Mouse (Mus musculus): ENCODE measurements around the gene Galns. TPM values are rescaled to one million over a fixed set of nuclear protein-coding genes. Genes with fewer than 3 reads are reported as not detected.

The Galns gene
- polyA plus RNA-seq (2015; fragmentation: Nextera tagmentation; extraction: Ambion mirVana) = 10.5 and 11.7 TPM in 2 replicates

DNA sequence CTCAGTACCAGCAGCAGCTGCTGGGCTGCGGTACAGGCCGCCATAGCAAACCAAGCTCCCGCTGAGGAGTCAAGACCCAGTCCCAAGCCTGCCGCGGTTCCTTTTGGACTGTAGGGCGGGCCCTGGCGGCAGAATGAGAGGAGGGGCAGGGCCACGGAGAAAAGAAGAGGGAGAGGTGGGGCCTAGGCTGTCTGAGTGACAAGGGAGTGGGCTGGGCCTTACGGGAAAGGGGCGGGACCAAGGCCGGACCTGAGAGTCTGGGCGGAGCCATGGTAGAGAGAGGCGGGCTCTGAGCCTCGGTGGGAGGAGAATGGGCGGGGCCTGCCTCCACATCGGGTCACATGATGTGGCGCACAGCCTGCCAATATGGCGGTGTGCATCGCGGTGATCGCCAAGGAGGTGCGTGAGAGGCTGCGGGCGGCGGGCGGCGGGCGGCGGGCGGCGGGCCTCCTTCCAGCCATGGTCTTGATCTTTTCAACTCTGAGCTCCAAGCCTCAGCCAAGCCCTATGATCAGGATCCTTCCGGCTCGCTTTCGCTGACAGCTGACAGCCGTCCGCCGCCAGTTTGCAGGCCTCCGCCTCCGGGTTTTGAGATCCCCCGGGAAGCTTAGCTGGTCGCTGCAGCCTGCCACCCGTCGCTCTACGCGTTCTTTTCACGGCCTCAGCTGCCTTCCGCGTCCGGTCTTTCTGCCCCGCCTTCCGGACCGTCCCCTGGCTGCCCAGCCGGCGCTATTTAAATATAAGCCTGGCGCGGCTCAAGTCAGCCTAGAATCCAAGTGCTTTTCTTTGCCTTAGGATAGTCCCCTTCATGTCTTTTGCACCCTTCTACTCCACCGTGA, at the start of gene Galns, which contains the start of gene Trappc2l:
Gene Galns, minus strand, starts transcription at position 169 of the 839 bp plus-strand sequence.
Gene Trappc2l, plus strand, starts transcription at position 346 of the 839 bp plus-strand sequence.
- DNase-seq (ENCODE audit: low spot score) = peak; percentile 98

DNA sequence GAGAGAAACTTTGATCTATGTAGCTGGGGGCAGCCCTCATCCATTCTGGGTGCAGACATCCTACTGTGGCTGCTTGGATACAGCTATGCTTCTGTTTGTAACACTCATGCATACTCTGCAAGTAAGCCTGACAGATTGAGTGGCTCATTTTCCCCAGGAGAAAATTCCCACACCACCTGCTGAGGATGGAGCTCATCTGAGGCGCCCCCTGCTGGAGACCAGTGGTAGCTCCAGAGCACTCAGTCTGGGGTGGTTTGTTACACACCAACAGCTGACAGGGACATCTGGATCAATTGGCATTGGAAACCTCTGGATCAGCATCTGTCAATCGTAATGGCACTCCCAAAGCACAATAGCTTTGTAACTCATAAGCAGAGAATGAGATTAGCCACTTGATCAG, 48.8 kb upstream of the Galns start:
- DNase-seq (ENCODE audit: low spot score) = no peak

DNA sequence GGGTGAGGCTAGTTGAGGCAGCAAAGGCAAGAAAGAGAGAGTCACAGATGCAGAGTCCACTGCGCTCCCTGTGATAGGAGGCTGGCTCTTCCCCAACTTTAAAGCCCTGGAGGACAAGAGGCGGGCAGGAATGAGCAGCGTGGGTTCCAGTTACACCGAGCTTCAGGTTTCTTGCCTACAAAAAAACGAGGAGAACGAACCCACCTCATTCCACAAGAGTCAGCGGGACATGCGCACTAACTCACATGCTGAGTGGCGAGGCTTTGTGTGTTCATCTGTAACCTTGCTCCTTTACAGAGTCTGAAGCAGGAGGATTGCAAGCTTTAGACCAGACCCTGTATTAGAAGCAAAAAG, 47.5 kb upstream of the Galns start:
- no peak for DNase-seq (ENCODE audit: low spot score)

DNA sequence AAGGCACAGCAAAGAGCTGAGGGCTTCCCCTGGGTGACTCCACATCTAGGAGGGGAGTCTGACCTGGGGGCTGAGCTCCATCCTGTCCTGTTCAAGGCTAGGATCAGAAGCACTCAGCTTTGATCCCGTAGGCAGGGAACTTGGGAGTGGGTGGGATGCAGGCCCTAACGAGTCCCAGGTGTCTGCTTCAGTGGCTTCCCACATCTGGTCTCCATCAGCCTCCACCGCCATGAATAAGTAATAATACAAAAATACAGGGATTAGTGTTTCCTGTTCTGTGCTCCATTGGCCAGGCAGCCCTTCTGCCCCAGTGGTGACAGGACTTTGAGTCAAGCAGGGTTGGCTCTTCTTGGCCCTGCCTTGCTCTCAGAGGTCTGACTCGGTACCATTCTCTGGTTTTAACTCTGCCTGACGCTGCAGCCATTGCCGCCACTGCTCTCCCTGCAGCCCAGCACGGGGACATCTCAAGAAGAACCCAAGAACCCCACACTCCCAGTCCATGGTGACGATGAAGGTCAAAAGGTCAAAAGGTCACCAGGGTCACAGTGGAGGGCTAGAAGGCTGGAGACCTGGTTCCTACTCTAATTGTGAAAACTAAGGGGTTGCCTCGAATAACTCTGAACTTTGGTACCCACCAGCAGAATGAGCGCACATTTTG, 47.0 kb upstream of the Galns start:
- DNase-seq (ENCODE audit: low spot score) = no peak

DNA sequence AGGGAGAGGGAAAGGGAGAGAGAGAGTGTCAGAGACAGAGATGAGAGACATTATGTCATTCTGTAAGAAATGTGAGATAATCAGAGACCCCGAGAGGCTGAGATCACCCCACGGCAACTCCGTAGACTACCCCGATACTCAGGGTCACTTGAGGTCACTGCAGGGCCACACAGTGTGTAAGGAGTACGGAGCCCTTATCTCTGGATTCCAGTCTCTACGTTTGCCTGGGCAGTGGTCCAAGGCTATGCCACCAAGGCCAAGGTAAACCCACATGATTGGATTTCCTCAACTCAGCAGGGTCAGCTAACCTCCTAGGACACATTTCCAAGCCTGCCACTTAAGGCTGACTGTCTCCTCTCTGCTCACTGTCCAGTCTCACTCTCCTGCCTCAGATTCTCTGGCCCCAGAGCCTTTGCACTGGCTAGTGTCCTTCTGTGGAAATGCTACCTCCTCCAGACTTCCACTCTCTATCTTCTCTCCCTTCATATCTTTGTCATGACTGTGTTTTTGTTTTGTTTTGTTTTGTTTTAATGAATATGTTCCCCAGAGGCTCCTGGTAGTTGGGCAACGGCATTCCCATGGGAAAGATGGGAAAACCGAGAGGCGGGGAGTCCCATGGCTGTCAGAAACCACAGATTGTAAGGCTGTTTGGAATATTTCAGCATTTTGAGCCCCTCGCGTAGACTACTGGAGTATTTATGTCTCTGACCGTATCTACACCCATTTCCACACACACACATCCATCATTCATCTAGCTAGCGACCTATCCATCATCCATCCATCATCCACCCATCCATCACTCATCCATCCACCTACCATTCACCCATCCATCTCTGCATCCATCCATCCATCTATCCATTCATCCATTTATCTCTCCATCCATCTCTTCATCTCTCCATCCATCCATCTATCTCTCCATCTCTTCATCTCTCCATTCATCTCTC, 45.1 kb upstream of the Galns start:
- no peak for DNase-seq (ENCODE audit: low spot score)

DNA sequence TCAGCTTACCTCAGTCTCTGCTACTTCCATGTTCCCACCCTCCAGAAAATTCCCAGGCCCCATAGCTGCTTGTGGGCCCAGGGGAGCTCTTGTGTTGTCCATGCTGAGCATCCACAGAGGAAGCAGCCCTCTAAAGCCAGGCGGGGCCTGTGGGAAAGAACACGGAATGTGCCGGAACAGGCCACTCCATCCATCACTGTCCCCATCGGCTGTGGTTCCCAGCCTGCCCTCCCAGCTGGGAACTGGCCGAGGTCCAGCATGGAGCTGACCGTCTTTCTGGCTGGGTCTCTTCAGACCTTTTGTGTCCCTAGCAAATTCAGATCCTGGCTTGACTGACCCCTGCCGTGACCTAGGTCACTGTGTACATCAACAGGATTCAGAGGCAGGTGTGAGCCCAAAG, 43.5 kb upstream of the Galns start:
- DNase-seq (ENCODE audit: low spot score) = no peak

DNA sequence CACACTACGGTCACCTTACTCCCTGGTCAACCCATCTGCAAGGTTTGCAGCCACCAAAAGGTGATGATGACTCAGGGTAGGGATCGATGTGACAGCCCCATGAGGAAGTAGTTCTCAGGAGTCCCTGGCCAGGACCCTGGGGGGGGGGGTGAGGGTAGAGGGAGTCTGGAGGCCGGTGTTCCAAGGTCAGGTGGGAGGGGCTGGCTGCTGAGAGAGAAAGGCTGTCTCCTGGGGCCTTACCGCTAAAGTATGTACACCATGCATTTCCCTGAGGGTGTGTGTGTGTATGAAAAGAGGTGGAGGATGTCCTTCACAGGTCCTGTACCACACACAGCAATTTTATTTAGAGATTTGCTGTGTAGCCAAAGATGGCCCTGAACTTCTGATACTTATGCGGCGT, 41.4 kb upstream of the Galns start:
- DNase-seq (ENCODE audit: low spot score) = no peak

DNA sequence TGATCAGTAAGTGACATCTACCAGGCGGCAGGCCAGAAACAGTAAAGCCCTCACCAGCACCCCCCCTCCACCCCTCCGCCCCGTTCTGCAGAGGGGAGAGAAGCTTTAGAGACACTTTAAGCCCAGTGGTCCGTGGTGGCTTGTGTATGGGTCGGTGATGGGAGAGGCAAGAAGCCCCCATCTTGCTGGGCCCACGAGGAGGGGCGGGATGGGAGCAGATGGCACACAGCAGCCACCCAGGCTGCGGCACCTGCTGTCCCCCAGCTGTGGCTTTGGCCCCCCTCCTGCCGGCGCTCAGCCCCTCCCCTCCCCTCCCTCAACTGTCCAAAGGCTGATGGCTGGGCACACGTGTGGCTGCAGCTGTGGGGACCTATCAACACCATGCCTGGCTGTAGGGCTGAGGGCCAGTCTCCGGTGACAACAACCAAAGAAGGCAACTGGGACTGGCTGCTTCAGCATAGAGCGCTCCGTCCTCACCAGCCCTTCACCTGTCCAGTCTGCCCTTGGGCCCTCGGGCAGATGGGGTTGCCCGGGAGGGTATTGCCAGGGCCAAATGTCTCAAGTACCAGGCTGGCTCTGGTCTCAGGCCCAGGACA, 40.2 kb upstream of the Galns start:
- DNase-seq (ENCODE audit: low spot score) = no peak

DNA sequence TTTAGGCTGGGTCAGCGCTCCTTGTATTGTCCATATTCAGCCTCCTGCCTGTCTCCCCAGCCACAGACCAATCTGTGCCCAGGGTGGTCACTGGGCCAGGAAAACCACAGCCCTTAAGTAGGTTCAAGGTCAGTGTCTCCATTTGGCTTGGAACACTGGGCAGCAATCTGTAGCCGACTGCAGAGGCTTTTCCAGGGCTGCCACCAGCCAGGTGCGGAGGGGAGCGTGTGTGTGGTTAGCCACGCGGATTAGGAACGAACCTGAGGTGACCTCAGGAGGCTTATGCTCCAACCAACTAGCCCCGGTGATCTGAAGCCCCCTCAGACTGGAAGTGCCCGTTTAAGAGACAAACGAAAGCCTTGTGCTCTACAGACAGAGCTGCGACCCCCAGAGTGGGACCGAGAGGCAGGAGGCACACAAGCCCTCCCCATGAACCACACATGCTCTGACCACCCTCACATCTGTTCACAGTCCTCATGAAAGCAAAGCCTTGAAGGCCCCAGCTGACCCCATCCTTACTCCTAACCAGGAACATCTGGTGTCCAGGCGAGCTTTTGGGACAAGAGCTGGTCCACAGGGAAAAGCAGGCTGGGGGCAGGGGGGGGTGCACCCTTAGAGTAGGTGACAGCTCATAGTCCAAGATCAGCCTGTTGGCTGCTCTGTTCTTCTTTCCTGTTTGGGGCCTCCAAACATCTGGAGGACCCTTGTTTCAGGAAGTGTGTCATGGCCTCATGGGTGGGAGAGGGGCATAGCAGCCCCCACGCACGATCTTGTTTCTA, 37.1 kb upstream of the Galns start:
- DNase-seq (ENCODE audit: low spot score) = no peak

DNA sequence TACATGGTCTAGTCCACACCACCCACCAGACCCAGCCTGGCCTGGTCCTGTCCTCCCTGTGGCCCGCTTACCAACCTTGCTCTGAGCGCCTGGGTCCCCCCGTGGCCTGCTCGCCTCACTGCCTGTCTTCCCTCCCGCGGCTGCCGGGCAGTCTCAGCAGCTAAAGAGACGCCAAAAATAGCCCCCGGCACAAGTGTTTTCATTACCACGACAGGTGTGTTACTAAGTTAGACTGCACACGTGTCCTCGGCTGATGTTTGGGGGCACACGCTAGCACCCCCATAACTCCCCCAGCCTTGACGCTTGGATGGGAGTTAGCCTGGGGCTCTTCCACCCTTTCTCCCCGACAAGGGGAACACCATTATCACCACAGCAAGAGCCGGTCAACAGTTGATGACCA, 35.1 kb upstream of the Galns start:
- DNase-seq (ENCODE audit: low spot score) = no peak

DNA sequence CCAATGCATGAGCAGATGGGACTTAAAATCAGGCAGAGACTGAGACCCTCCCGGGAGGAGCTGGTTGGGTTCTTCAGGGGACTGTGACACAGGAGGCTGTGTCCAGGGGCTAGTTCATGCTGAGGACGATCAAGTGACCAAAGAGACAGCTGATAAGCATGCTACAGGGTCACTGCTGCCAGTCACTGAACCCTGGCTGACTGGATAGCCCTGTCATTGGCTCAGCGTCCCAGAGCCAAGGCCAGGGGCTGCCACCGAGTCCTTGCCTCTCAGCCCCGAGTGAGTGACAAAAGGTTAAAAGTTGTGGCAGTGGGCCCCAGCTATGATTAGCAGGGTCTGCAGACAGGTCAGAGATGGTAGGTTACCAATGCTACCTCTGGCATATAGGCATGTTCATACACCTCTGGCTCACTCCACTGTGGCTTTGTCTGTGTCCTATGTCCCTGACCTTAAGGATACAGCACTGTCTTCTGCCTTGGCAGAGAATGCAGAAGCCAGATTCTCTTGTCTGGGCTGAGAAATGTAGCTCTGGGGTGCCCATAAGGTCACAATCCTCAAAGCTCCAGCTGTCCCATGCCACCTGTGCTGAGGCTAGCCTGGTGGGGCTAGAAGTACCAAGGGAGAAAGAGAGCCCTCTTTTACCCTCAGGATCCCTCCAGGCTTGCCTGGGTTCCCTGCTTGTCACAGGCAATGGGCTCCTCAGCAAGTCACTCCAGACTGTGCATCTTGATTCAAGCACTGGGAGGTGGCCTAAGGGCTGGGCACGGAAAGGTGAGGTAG, 33.1 kb upstream of the Galns start:
- DNase-seq (ENCODE audit: low spot score) = no peak

DNA sequence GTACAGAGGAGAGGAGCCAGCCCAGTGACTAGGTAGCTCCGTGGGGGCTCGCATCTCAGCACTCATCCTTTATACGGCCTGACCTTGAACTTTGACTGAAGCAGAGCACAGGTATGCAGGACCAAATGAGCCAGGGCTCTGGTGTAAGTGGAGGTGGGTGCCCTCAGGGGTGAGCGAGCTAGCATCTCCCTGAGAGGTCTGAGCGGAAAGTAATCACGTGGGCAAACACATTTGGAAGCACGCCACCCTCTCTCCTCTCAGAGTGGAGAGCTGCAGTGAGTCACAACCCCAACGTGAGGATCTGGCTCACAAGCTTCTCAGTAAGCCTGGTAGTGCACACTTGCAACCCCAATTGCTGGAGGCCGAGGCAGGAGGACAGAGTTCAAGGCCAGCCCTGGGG, 30.8 kb upstream of the Galns start:
- no peak for DNase-seq (ENCODE audit: low spot score)

DNA sequence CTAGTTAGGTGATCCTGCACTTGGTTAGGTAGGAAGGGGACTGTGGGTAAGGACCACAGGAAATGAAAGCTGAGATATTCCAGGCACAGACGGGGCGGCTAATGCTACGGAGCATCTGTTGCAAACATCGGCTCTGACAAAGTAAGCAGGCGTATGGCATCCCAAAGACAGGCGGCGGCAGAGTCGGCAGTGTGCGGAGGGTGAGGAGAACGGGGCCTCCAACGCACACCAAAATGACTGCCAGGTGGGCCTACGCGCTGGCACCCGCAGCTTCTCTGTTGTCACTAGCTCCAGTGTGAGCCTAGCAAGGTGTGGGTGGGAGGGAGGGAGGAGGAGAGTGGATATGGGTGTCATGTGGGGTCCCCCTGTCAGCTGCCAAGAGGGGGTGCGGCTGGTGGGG, 30.1 kb upstream of the Galns start:
- no peak for DNase-seq (ENCODE audit: low spot score)

DNA sequence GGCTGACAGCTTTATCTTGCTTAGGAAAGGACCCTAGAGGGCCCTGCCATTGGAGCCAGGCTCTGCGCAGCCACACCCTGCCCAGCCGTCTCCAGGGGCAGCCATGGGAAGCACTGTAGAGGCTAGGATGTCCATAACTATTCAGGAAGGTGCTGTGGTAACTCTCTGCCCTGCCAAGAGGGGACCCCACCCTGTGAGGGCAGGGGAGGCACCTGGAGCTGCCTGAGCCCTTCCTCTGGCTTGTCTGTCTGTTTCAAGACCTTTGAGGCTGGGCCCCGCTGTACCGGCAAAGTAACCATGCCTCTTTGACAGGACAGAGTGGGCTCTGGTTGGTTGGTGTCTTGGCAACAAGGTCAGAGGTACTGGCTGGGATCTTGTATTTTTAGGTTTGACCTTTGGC, 29.6 kb upstream of the Galns start:
- no peak for DNase-seq (ENCODE audit: low spot score)

DNA sequence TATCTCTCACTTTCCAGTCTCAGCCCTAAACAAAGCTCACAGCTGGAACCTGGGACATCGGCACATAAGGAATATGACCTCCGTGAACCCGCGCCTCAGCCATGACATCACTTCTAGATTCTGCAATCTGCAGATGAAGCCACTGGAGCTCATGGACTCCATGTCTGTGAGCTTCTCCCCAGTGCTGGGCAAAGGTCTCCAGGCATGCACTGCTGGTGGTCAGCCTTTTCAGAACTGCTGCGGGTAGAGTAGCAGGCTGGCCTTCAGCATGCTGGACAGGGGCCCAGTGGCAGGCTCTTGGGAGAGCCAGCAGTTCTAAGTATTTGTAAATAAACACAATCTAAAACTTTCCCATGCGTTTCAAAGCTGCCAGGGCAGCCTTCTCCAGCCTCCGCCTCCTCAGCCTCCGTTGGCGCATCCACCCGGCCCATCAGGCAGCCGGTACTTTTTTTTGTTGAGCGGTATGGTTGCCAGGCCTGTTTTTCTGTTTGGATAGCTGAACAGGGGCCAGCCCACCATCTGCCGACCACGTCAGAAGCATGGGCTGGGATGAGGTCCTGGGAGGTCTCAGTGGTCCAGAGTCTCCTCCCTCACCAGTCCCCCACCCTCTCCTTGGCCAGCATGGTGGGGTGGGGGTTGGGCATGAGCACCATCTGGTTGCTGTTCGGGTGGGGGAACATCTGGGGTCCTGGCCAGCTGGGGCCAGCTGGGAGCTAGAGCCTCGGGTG, 28.4 kb upstream of the Galns start:
- no peak for DNase-seq (ENCODE audit: low spot score)

DNA sequence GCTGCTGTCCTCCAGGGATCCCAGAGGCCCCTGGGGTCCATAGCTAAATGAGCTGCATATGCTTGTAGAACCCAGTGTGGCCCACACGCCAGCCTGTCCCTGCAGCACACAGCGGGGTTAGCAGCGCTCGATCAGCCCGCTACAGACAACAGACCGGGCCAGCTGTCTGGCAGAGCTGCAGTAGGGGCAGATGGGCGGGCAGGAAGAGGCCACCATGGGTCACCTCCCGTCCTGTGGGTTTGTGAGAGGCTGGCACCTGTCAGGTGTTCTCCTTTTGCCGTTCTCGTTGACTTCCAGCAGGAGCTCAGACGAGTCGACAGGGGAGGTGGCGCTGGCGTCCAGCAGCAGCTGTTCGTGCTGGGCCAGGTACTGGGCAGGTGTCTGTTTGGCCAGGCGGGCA, 27.3 kb upstream of the Galns start:
- DNase-seq (ENCODE audit: low spot score) = no peak

DNA sequence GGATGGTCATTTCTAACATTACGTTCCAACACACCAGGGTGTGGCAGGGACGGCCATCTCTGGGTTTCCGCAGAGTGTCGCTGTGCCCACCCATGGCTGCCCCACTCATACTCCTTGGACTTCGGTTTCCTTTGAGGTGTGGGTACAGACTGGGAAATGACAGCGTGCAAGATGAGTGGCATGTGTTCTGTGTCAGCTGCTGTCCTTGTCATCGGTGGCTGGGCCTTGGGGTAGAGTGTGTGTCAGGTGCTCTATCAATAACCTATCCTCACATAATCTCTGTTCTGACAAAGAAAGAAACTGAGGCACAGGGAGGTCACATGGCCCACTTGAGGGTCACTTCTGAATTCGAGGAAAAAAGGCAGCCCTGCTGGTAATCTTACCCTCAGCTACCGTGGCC, 26.0 kb upstream of the Galns start:
- DNase-seq (ENCODE audit: low spot score) = no peak

DNA sequence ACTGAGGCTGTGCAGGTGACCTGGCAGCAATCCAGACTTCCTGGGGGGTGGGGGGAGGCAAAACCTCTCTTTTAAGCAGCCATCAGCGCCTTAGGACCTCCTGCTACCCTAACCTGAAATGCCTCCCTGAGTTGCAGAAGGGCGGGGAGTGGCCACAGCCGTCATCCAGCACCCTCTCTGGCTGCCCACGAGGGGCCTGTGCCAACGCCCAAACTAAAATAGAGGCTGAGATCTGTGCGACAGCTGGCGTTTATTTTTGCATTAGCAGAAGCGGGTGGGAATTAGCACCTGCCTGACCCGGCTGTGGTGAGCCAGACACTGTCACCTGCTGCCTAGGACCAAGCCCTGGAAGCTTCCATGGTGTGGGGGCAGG, 25.5 kb upstream of the Galns start:
- no peak for DNase-seq (ENCODE audit: low spot score)
